Mouse (Mus musculus): ENCODE data around the gene Tmem163. TPM values are rescaled to one million over a fixed set of nuclear protein-coding genes. Genes with fewer than 3 reads are reported as not detected.

Tmem163 gene
- total RNA-seq, 2 experiments from 2014 or later: 13.8 to 14.7 TPM

Other genes starting within 250 kb of the Tmem163 start
- under 1 TPM; 0.31 to 0.59 TPM for gene Acmsd, start 49.9 kb upstream of the Tmem163 start, total RNA-seq (2021)
- 10 to 100 TPM; 37.7 to 40.0 TPM for gene Ccnt2, start 94.6 kb upstream of the Tmem163 start, total RNA-seq (2021)
- gene Map3k19, start 175.5 kb upstream of the Tmem163 start, total RNA-seq (2021): not detected
- gene Rab3gap1, start 189.2 kb upstream of the Tmem163 start, total RNA-seq (2021): 10 to 100 TPM; 44.2 to 44.7 TPM